Mouse (Mus musculus): Measurements from ENCODE around the gene Ndufa3.

The Ndufa3 gene

GRCm38 (mm10) chr7:3610437-3610836 lies 6.7 kb upstream of the Ndufa3 start:
- no peak for DNase-seq (ENCODE audit: low read depth)

GRCm38 (mm10) chr7:3611006-3611405 lies 6.2 kb upstream of the Ndufa3 start:
- no peak for DNase-seq (ENCODE audit: low read depth)

- DNase-seq (ENCODE audit: low read depth), result no peak
Observed at GRCm38 (mm10) chr7:3614021-3614420, 3.2 kb upstream of the Ndufa3 start.

- no peak for DNase-seq (ENCODE audit: low read depth)
Observed at GRCm38 (mm10) chr7:3616057-3616388, 1.1 kb upstream of the Ndufa3 start, which contains the start of gene Oscar. Gene Oscar, minus strand, starts transcription at chr7:3616157.

GRCm38 (mm10) chr7:3616389-3617241 lies 558 bp upstream of the Ndufa3 start:
- DNase-seq (ENCODE audit: low read depth), result no peak

GRCm38 (mm10) chr7:3629030-3629429 lies 11.9 kb downstream of the Ndufa3 start:
- DNase-seq (ENCODE audit: low read depth), result no peak

- peak; percentile 93 for DNase-seq (ENCODE audit: low read depth)
Observed at GRCm38 (mm10) chr7:3629543-3630477, 12.6 kb downstream of the Ndufa3 start, which contains the start of the genes Tfpt and Prpf31. Gene Tfpt, minus strand, starts transcription at chr7:3629929. Gene Prpf31, plus strand, starts transcription at chr7:3629985.

GRCm38 (mm10) chr7:3630478-3630815 lies 13.3 kb downstream of the Ndufa3 start:
- DNase-seq (ENCODE audit: low read depth), result no peak

- no peak for DNase-seq (ENCODE audit: low read depth)
Observed at GRCm38 (mm10) chr7:3643412-3643811, 26.2 kb downstream of the Ndufa3 start.

- DNase-seq (ENCODE audit: low read depth), result no peak
Observed at GRCm38 (mm10) chr7:3643843-3644242, 26.7 kb downstream of the Ndufa3 start.

- no peak for DNase-seq (ENCODE audit: low read depth)
Observed at GRCm38 (mm10) chr7:3644348-3644671, 27.1 kb downstream of the Ndufa3 start.

- peak; percentile 100 for DNase-seq (ENCODE audit: low read depth)
Observed at GRCm38 (mm10) chr7:3644672-3645487, 27.7 kb downstream of the Ndufa3 start, which contains the start of gene Cnot3. Gene Cnot3, plus strand, starts transcription at chr7:3645268.

- no peak for DNase-seq (ENCODE audit: low read depth)
Observed at GRCm38 (mm10) chr7:3645488-3646025, 28.4 kb downstream of the Ndufa3 start.

- peak; percentile 41 for DNase-seq (ENCODE audit: low read depth)
Observed at GRCm38 (mm10) chr7:3646188-3646587, 29.0 kb downstream of the Ndufa3 start.

GRCm38 (mm10) chr7:3646641-3647040 lies 29.5 kb downstream of the Ndufa3 start:
- no peak for DNase-seq (ENCODE audit: low read depth)

GRCm38 (mm10) chr7:3656966-3657365 lies 39.8 kb downstream of the Ndufa3 start:
- no peak for DNase-seq (ENCODE audit: low read depth)

- DNase-seq (ENCODE audit: low read depth), result no peak
Observed at GRCm38 (mm10) chr7:3658578-3658977, 41.4 kb downstream of the Ndufa3 start.

GRCm38 (mm10) chr7:3664524-3665214 lies 47.5 kb downstream of the Ndufa3 start:
- no peak for DNase-seq (ENCODE audit: low read depth)

GRCm38 (mm10) chr7:3665215-3666114 lies 48.3 kb downstream of the Ndufa3 start, which contains the start of gene Leng1:
Gene Leng1, minus strand, starts transcription at chr7:3665840.
- peak; percentile 97 for DNase-seq (ENCODE audit: low read depth)

GRCm38 (mm10) chr7:3666921-3667391 lies 49.8 kb downstream of the Ndufa3 start:
- DNase-seq (ENCODE audit: low read depth), result peak; percentile 21
